Mouse (Mus musculus): Measurements from ENCODE around the gene Cubn. TPM values are rescaled to one million over a fixed set of nuclear protein-coding genes. Genes with fewer than 3 reads are reported as not detected.

Cubn gene
- polyA plus RNA-seq (2014; fragmentation: Illumina TruSeq; extraction: RNeasy Lipid Tissue Mini Kit (QIAGEN cat#74804); ENCODE audit: low read depth, low replicate concordance), result 0.46 TPM

GRCm38 (mm10) chr2:13491734-13492133 lies at the start of gene Cubn:
Cubn (minus strand) TSS chr2:13491813.

GRCm38 (mm10) chr2:13271165-13271957 lies 220.3 kb downstream of the Cubn start, which contains the start of gene Rsu1:
Rsu1 (minus strand) TSS chr2:13271415.

Other genes starting within 250 kb of the Cubn start
- 10.8 TPM for gene Rsu1, start 220.4 kb downstream of the Cubn start, polyA plus RNA-seq (2014; fragmentation: Illumina TruSeq; extraction: RNeasy Lipid Tissue Mini Kit (QIAGEN cat#74804); ENCODE audit: low read depth, low replicate concordance)
- 26.6 TPM for gene Trdmt1, start 52.9 kb upstream of the Cubn start, polyA plus RNA-seq (2014; fragmentation: Illumina TruSeq; extraction: RNeasy Lipid Tissue Mini Kit (QIAGEN cat#74804); ENCODE audit: low read depth, low replicate concordance)
- 45.4 TPM for gene Vim, start 82.1 kb upstream of the Cubn start, polyA plus RNA-seq (2014; fragmentation: Illumina TruSeq; extraction: RNeasy Lipid Tissue Mini Kit (QIAGEN cat#74804); ENCODE audit: low read depth, low replicate concordance)